ENCODE assay signal across 9 mouse cellular contexts in the genomic region with DNA sequence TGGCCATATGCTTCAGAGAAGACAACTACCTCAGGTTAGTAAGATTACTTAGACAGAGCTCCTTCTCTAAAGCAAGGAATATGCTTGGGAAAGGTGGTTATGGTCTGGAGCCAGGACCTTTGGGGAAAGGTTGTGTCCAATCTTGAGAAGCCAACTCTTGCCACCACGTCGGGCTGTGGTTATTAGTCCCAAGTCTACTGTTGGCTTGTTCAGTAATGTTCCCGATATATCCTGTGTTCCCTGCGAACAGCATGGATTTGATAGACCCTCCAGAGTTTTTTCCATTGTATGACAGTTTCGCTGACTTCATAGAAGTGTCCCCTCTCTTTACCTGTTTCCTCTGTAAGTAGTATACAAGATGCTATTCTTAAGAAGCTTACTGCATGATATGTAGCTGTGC. TPM values are rescaled to one million over a fixed set of nuclear protein-coding genes. Genes with fewer than 3 reads are reported as not detected.
DNase-seq lines count a peak whose midpoint lies in the region; ATAC-seq and TF ChIP-seq lines count a peak whose summit lies in the region.
"Not testable (repeated sequence)": the region's sequence is repeated elsewhere in the genome, so short reads cannot be mapped to it uniquely, and the experiment has no call there.
"Had no signal": no experiment of that assay in that cellular context is flagged by ENCODE, and none has a peak within 500 bp of the region (broad histone marks: within the 10 kb centered on the region; RNA-seq: fewer than 3 reads in every experiment).

No protein-coding gene starts in this region.

- H3K27ac ChIP-seq in heart, embryonic 12.5 days (ENCODE audit: poor library complexity, severe bottlenecking); hindbrain, embryonic 14.5 days; liver, embryonic 11.5 days (ENCODE audit: low read depth, low read length); lung, postnatal 0 days (ENCODE audit: low read length): not testable (repeated sequence)

- not testable (repeated sequence) for H3K27me3 ChIP-seq in heart, embryonic 12.5 days (replicated peaks); hindbrain, embryonic 14.5 days (ENCODE audit: control insufficient read depth, insufficient read depth, low read length); liver, embryonic 11.5 days (replicated peaks; ENCODE audit: control insufficient read depth, insufficient read depth, low read length); lung, postnatal 0 days (replicated peaks; ENCODE audit: insufficient read depth, low read length)

- not testable (repeated sequence) for H3K9ac ChIP-seq in heart, embryonic 12.5 days; hindbrain, embryonic 14.5 days; liver, embryonic 11.5 days (ENCODE audit: low read depth, low read length); lung, postnatal 0 days (replicated peaks; ENCODE audit: low read depth)

- not testable (repeated sequence) for DNase-seq in hindbrain, embryonic 14.5 days (ENCODE audit: low spot score); liver, embryonic 11.5 days (ENCODE audit: low spot score); lung, postnatal 0 days (ENCODE audit: low spot score)

- H3K36me3 ChIP-seq in heart, embryonic 12.5 days = peaks cover 14% of the 10 kb centered on the region
- H3K36me3 ChIP-seq in hindbrain, embryonic 14.5 days (replicated peaks; ENCODE audit: control insufficient read depth, insufficient read depth); liver, embryonic 11.5 days (ENCODE audit: control insufficient read depth, insufficient read depth, low read length); lung, postnatal 0 days (ENCODE audit: insufficient read depth, low read length): not testable (repeated sequence)

- peaks cover 39% of the 10 kb centered on the region for H3K9me3 ChIP-seq in heart, embryonic 12.5 days (replicated peaks)
- peaks cover 66% of the 10 kb centered on the region for H3K9me3 ChIP-seq in hindbrain, embryonic 14.5 days (ENCODE audit: control insufficient read depth, low read length)
- peaks cover 20% of the 10 kb centered on the region for H3K9me3 ChIP-seq in liver, embryonic 11.5 days (ENCODE audit: control insufficient read depth, low read length)
- peaks cover 14% of the 10 kb centered on the region for H3K9me3 ChIP-seq in lung, postnatal 0 days (ENCODE audit: low read length)

- WGBS in heart, embryonic 12.5 days = 80% methylated on average over 5 of the region's 5 CpGs
- 84% methylated on average over 5 of the region's 5 CpGs for WGBS in hindbrain, embryonic 14.5 days
- 85% methylated on average over 5 of the region's 5 CpGs for WGBS in liver, embryonic 11.5 days
- WGBS in lung, postnatal 0 days = 78% methylated on average over 5 of the region's 5 CpGs

- not testable (repeated sequence) for TF ChIP-seq EP300 in lung, postnatal 0 days (IDR thresholded peaks at IDR 0.05)

- not testable (repeated sequence) for H3K4me3 ChIP-seq in heart, embryonic 12.5 days; hindbrain, embryonic 14.5 days (replicated peaks; ENCODE audit: low read length); liver, embryonic 11.5 days (ENCODE audit: low read depth, low read length); lung, postnatal 0 days (ENCODE audit: low read depth, low read length)

- H3K4me2 ChIP-seq in heart, embryonic 12.5 days; hindbrain, embryonic 14.5 days (replicated peaks); liver, embryonic 11.5 days; lung, postnatal 0 days (replicated peaks; ENCODE audit: low read depth, low read length): not testable (repeated sequence)

- not testable (repeated sequence) for H3K4me1 ChIP-seq in heart, embryonic 12.5 days (replicated peaks); hindbrain, embryonic 14.5 days (replicated peaks; ENCODE audit: control insufficient read depth, insufficient read depth, low read length); liver, embryonic 11.5 days (replicated peaks; ENCODE audit: control insufficient read depth, insufficient read depth, low read length); lung, postnatal 0 days (ENCODE audit: insufficient read depth, low read depth, low read length)

- TF ChIP-seq CTCF in lung, postnatal 0 days (IDR thresholded peaks at IDR 0.05) = not testable (repeated sequence)

- 0 out of 2 replicates have a peak, but pooled peaks have one; percentile 31 for ATAC-seq in erythroid progenitor cell, adult 5-6 weeks (replicated peaks; ENCODE audit: low FRiP score, poor library complexity, severe bottlenecking)
- ATAC-seq in heart, embryonic 12.5 days (ENCODE audit: insufficient number of reproducible peaks, low FRiP score) = peak; percentile 10; the same call in 1 of the 2 replicates
- peak; percentile 32; the same call in 1 of the 2 replicates for ATAC-seq in hindbrain, embryonic 14.5 days (ENCODE audit: low FRiP score)
- ATAC-seq in liver, embryonic 11.5 days (replicated peaks; ENCODE audit: low FRiP score) = peak; percentile 22; the same call in 1 of the 2 replicates
- ATAC-seq in lung, postnatal 0 days = 0 out of 2 replicates have a peak, but pooled peaks have one; percentile 22
- 0 out of 2 replicates have a peak, but pooled peaks have one; percentile 16 for ATAC-seq in monocyte, adult 5-6 weeks (replicated peaks; ENCODE audit: insufficient number of reproducible peaks, low FRiP score, low TSS enrichment, poor library complexity, severe bottlenecking)

RNA-seq across cellular contexts. Expression of a gene that starts 0.9 kb away (rescaled TPM):
- total RNA-seq in erythroid progenitor cell, adult 5-6 weeks (2015; ENCODE audit: low replicate concordance) = 2.2 and 3.4 TPM in 2 replicates
- 0.15 and 2.4 TPM in 2 replicates for total RNA-seq in erythroid progenitor cell, adult 5-6 weeks (2017; ENCODE audit: low replicate concordance)
- 4.2 and 4.8 TPM in 2 replicates for polyA plus RNA-seq in heart, embryonic 12.5 days (2016; fragmentation: Nextera tagmentation; extraction: Ambion mirVana)
- polyA plus RNA-seq in hindbrain, embryonic 14.5 days (2014; fragmentation: Nextera tagmentation; extraction: Ambion mirVana) = 3.7 and 3.8 TPM in 2 replicates
- 9.0 and 9.4 TPM in 2 replicates for polyA plus RNA-seq in liver, embryonic 11.5 days (2014; fragmentation: Nextera tagmentation; extraction: Ambion mirVana)
- 0.84 and 1.1 TPM in 2 replicates for polyA plus RNA-seq in lung, postnatal 0 days (2015; fragmentation: Nextera tagmentation; extraction: Ambion mirVana)
- total RNA-seq in monocyte, adult 5-6 weeks (2017) = 12.4 to 17.4 TPM (median 13.2 TPM) in 3 replicates

RNA-seq across cellular contexts. Expression of a gene that starts 52.1 kb away (rescaled TPM):
- not detected in 2 replicates for total RNA-seq in erythroid progenitor cell, adult 5-6 weeks (2015; ENCODE audit: low replicate concordance)
- total RNA-seq in erythroid progenitor cell, adult 5-6 weeks (2017; ENCODE audit: low replicate concordance) = not detected in 2 replicates
- 0.13 TPM in 1 of 2 replicates, not detected in the other for polyA plus RNA-seq in heart, embryonic 12.5 days (2016; fragmentation: Nextera tagmentation; extraction: Ambion mirVana)
- polyA plus RNA-seq in hindbrain, embryonic 14.5 days (2014; fragmentation: Nextera tagmentation; extraction: Ambion mirVana) = 0.14 and 0.19 TPM in 2 replicates
- polyA plus RNA-seq in liver, embryonic 11.5 days (2014; fragmentation: Nextera tagmentation; extraction: Ambion mirVana) = 0.21 and 0.31 TPM in 2 replicates
- not detected in 2 replicates for polyA plus RNA-seq in lung, postnatal 0 days (2015; fragmentation: Nextera tagmentation; extraction: Ambion mirVana)
- not detected in 3 replicates for total RNA-seq in monocyte, adult 5-6 weeks (2017)
- total RNA-seq: hematopoietic stem cell, adult 5-6 weeks had no signal
- polyA plus RNA-seq: forebrain, postnatal 0 days; gonadal fat pad, adult 2 months had no signal
